ENCODE assay signal across 7 mouse cellular contexts in the genomic region with DNA sequence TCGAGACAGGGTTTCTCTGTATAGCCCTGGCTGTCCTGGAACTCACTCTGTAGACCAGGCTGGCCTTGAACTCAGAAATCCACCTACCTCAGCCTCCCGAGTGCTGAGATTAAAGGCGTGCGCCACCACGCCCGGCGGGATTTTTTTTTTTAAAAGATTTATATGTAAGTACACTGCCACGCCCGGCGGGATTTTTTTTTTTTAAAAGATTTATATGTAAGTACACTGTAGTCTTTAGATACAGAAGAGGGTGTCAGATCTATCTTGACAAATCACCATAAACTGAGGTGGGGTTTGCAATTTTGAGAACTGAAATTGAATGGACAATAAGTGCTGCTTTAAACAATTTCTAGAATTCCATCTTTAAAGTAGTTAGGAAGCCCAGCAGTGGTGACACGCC. TPM values are rescaled to one million over a fixed set of nuclear protein-coding genes. Genes with fewer than 3 reads are reported as not detected.
DNase-seq lines count a peak whose midpoint lies in the region; ATAC-seq and TF ChIP-seq lines count a peak whose summit lies in the region.

No protein-coding gene starts in this region.

- H3K9me3 ChIP-seq in lung, embryonic 16.5 days (ENCODE audit: control insufficient read depth, low read length): no peaks in the 10 kb centered on the region
- H3K9me3 ChIP-seq in embryonic facial prominence, embryonic 15.5 days (replicated peaks): no peaks in the 10 kb centered on the region
- H3K9me3 ChIP-seq in limb, embryonic 15.5 days: no peaks in the 10 kb centered on the region
- no peaks in the 10 kb centered on the region for H3K9me3 ChIP-seq in stomach, postnatal 0 days (ENCODE audit: control insufficient read depth, low read length)

- H3K27me3 ChIP-seq in lung, embryonic 16.5 days (ENCODE audit: control insufficient read depth, insufficient read depth, low read depth, low read length): no peaks in the 10 kb centered on the region
- H3K27me3 ChIP-seq in embryonic facial prominence, embryonic 15.5 days: no peaks in the 10 kb centered on the region
- H3K27me3 ChIP-seq in limb, embryonic 15.5 days: no peaks in the 10 kb centered on the region
- H3K27me3 ChIP-seq in stomach, postnatal 0 days (ENCODE audit: control insufficient read depth, insufficient read depth, low read length): no peaks in the 10 kb centered on the region

- no peak overlapping the region for H3K27ac ChIP-seq in lung, embryonic 16.5 days (ENCODE audit: low read length)
- peak overlapping the region; percentile 72 for H3K27ac ChIP-seq in embryonic facial prominence, embryonic 15.5 days (replicated peaks)
- H3K27ac ChIP-seq in limb, embryonic 15.5 days: peak overlapping the region; percentile 62
- H3K27ac ChIP-seq in stomach, postnatal 0 days (replicated peaks): no peak overlapping the region

- peak overlapping the region; percentile 89 for H3K4me2 ChIP-seq in lung, embryonic 16.5 days (ENCODE audit: low read depth, low read length)
- peak overlapping the region; percentile 92; the same call in 1 of the 2 replicates for H3K4me2 ChIP-seq in embryonic facial prominence, embryonic 15.5 days (replicated peaks)
- H3K4me2 ChIP-seq in limb, embryonic 15.5 days: peak overlapping the region; percentile 86
- H3K4me2 ChIP-seq in stomach, postnatal 0 days (replicated peaks; ENCODE audit: low read depth): peak overlapping the region; percentile 82; the same call in 1 of the 2 replicates

- no peak overlapping the region; the same call in 1 of the 2 replicates for H3K4me3 ChIP-seq in lung, embryonic 16.5 days (ENCODE audit: low read length)
- H3K4me3 ChIP-seq in embryonic facial prominence, embryonic 15.5 days (replicated peaks): peak overlapping the region; percentile 71; the same call in 1 of the 2 replicates
- H3K4me3 ChIP-seq in limb, embryonic 15.5 days: peak overlapping the region; percentile 84
- H3K4me3 ChIP-seq in stomach, postnatal 0 days (ENCODE audit: low read depth, low read length): no peak overlapping the region

- H3K36me3 ChIP-seq in lung, embryonic 16.5 days (ENCODE audit: control insufficient read depth, insufficient read depth, low read length): peaks cover 22% of the 10 kb centered on the region
- H3K36me3 ChIP-seq in embryonic facial prominence, embryonic 15.5 days: peaks cover 31% of the 10 kb centered on the region
- peaks cover 31% of the 10 kb centered on the region for H3K36me3 ChIP-seq in limb, embryonic 15.5 days
- H3K36me3 ChIP-seq in stomach, postnatal 0 days (ENCODE audit: control insufficient read depth, insufficient read depth, low read length): 0 out of 2 replicates have a peak, but pooled peaks cover 10% of the 10 kb centered on the region

- H3K4me1 ChIP-seq in lung, embryonic 16.5 days (replicated peaks; ENCODE audit: control insufficient read depth, insufficient read depth, low read length): peaks cover 20% of the 10 kb centered on the region
- peaks cover 24% of the 10 kb centered on the region for H3K4me1 ChIP-seq in embryonic facial prominence, embryonic 15.5 days
- peaks cover 29% of the 10 kb centered on the region for H3K4me1 ChIP-seq in limb, embryonic 15.5 days
- peaks cover 8% of the 10 kb centered on the region for H3K4me1 ChIP-seq in stomach, postnatal 0 days (replicated peaks; ENCODE audit: control insufficient read depth, insufficient read depth)

- no peak for TF ChIP-seq CTCF in stomach, postnatal 0 days (IDR thresholded peaks at IDR 0.05; ENCODE audit: low read depth)

- no peak for TF ChIP-seq EP300 in stomach, postnatal 0 days (optimal IDR thresholded peaks at IDR 0.05)

- ATAC-seq in lung, embryonic 16.5 days (ENCODE audit: low read depth): no peak
- ATAC-seq in embryonic facial prominence, embryonic 15.5 days (ENCODE audit: insufficient number of reproducible peaks, low FRiP score, low TSS enrichment, low read depth): no peak
- no peak for ATAC-seq in limb, embryonic 15.5 days (ENCODE audit: insufficient number of reproducible peaks, low FRiP score, low TSS enrichment, low read depth)
- ATAC-seq in stomach, postnatal 0 days (ENCODE audit: low FRiP score, low TSS enrichment): no peak

- DNase-seq in lung, postnatal 4 days: no peak
- no peak for DNase-seq in stomach, postnatal 0 days (ENCODE audit: low spot score)
- DNase-seq in left cerebral cortex, adult 9 months (ENCODE audit: low spot score in 2 of 2): no peak
- no peak for DNase-seq in gastrocnemius, postnatal 25 days

- 49% methylated on average over 11 of the region's 11 CpGs for WGBS in lung, embryonic 16.5 days
- WGBS in embryonic facial prominence, embryonic 15.5 days: 50% methylated on average over 11 of the region's 11 CpGs
- 46% methylated on average over 11 of the region's 11 CpGs for WGBS in limb, embryonic 15.5 days
- 42% methylated on average over 11 of the region's 11 CpGs for WGBS in stomach, postnatal 0 days

- no peak overlapping the region for H3K9ac ChIP-seq in lung, embryonic 16.5 days (ENCODE audit: low read length)
- H3K9ac ChIP-seq in embryonic facial prominence, embryonic 15.5 days: no peak overlapping the region
- H3K9ac ChIP-seq in limb, embryonic 15.5 days: no peak overlapping the region
- no peak overlapping the region for H3K9ac ChIP-seq in stomach, postnatal 0 days (ENCODE audit: low read length)

RNA-seq across cellular contexts. Expression of gene Lmln, which starts 0.9 kb away (rescaled TPM):
- polyA plus RNA-seq in lung, embryonic 16.5 days (2015; fragmentation: Nextera tagmentation; extraction: Ambion mirVana): 2.7 and 4.0 TPM in 2 replicates
- 1.9 and 2.3 TPM in 2 replicates for polyA plus RNA-seq in embryonic facial prominence, embryonic 15.5 days (2015; fragmentation: Nextera tagmentation; extraction: Ambion mirVana)
- polyA plus RNA-seq in limb, embryonic 15.5 days (2015; fragmentation: Nextera tagmentation; extraction: Ambion mirVana): 1.7 and 1.8 TPM in 2 replicates
- polyA plus RNA-seq in stomach, postnatal 0 days (2015; fragmentation: Nextera tagmentation; extraction: Ambion mirVana): 0.47 and 0.85 TPM in 2 replicates
- total RNA-seq in gastrocnemius, postnatal 25 days (2021): 1 to 10 TPM; 1.8 to 2.6 TPM

RNA-seq across cellular contexts. Expression of gene Rpl35a, which starts 5.1 kb away (rescaled TPM):
- 895 and 1,004 TPM in 2 replicates for polyA plus RNA-seq in lung, embryonic 16.5 days (2015; fragmentation: Nextera tagmentation; extraction: Ambion mirVana)
- 817 and 937 TPM in 2 replicates for polyA plus RNA-seq in embryonic facial prominence, embryonic 15.5 days (2015; fragmentation: Nextera tagmentation; extraction: Ambion mirVana)
- polyA plus RNA-seq in limb, embryonic 15.5 days (2015; fragmentation: Nextera tagmentation; extraction: Ambion mirVana): 774 and 915 TPM in 2 replicates
- 779 and 827 TPM in 2 replicates for polyA plus RNA-seq in stomach, postnatal 0 days (2015; fragmentation: Nextera tagmentation; extraction: Ambion mirVana)
- 100 to 1,000 TPM; 203 to 249 TPM for total RNA-seq in gastrocnemius, postnatal 25 days (2021)

RNA-seq across cellular contexts. Expression of gene Iqcg, which starts 5.4 kb away (rescaled TPM):
- polyA plus RNA-seq in lung, embryonic 16.5 days (2015; fragmentation: Nextera tagmentation; extraction: Ambion mirVana): 6.4 and 7.2 TPM in 2 replicates
- polyA plus RNA-seq in embryonic facial prominence, embryonic 15.5 days (2015; fragmentation: Nextera tagmentation; extraction: Ambion mirVana): 7.5 and 12.1 TPM in 2 replicates
- 1.6 and 2.0 TPM in 2 replicates for polyA plus RNA-seq in limb, embryonic 15.5 days (2015; fragmentation: Nextera tagmentation; extraction: Ambion mirVana)
- 0.98 and 1.1 TPM in 2 replicates for polyA plus RNA-seq in stomach, postnatal 0 days (2015; fragmentation: Nextera tagmentation; extraction: Ambion mirVana)
- total RNA-seq in gastrocnemius, postnatal 25 days (2021): 1 to 10 TPM; 2.7 to 3.7 TPM

Comparison
In these comparisons a context has a peak if more than half of its experiments do, and no peak if none do; other contexts are left out.
1. H3K27ac ChIP-seq: peak in embryonic facial prominence, embryonic 15.5 days (single experiment) and limb, embryonic 15.5 days (single experiment); none in lung, embryonic 16.5 days (single experiment) and stomach, postnatal 0 days (single experiment).
2. H3K4me3 ChIP-seq: peak in embryonic facial prominence, embryonic 15.5 days (single experiment) and limb, embryonic 15.5 days (single experiment); none in lung, embryonic 16.5 days (single experiment) and stomach, postnatal 0 days (single experiment).
3. Peak in every context shown above with its lines, with median percentiles within 50 percentile points of each other: H3K4me2 ChIP-seq.